Mouse (Mus musculus): ENCODE data around the gene Gm1123.

Gene Gm1123

DNA sequence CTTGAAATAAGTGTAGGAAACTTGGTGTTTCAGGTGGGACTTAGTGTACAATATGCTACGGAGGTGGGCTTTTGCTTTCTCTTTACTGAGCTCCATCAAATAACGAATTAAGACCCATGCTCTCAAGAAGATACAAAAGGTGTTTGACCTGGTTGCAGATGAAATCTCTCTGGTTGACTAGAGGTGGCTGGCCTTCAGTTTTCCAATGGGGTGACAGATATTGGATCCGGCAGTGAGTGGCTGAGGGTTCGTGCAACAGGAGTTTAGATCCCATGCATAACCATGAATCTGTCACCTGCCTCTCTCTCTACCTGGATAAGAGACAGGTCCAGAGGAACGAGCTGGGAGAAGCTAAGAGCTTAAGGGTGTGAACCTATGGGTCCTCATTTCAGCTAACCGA lies 76.9 kb downstream of the Gm1123 start:
- in situ Hi-C loops (cut with MboI, MseI) = no loop called here

DNA sequence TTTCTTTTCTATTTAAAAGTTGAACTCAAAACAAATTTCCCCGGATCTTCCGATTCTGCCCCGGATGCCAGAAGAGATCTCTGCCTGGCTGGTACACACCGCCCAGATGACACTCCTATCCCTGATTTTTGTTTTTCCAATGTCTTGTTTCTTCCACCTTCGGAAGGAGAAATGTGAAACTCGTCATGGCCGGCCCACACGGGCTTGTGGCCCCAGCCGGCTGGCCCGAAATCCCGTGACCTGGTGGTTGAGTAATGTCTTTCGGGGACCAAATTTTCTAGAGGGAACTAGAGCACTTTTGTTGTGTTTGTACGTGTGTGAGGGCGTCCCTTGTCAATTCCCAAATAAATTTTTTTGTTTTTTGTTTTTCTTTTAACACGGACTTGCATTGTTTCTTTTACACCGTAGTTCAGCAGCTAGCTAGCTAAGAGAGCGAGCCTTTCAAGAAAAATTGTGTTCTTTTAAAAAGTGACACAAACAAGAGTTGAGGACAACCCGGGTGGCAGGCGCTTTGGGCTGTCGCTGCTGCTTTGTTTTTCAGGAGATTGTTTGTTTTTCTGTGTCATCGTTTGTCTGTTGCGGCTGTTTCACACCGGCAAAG lies 77.7 kb downstream of the Gm1123 start:
- in situ Hi-C loops (cut with MboI, MseI) = no loop called here

All from T-helper 2 cell (primary cell).